10 mouse cellular contexts compared by ENCODE assay signal in the genomic region with DNA sequence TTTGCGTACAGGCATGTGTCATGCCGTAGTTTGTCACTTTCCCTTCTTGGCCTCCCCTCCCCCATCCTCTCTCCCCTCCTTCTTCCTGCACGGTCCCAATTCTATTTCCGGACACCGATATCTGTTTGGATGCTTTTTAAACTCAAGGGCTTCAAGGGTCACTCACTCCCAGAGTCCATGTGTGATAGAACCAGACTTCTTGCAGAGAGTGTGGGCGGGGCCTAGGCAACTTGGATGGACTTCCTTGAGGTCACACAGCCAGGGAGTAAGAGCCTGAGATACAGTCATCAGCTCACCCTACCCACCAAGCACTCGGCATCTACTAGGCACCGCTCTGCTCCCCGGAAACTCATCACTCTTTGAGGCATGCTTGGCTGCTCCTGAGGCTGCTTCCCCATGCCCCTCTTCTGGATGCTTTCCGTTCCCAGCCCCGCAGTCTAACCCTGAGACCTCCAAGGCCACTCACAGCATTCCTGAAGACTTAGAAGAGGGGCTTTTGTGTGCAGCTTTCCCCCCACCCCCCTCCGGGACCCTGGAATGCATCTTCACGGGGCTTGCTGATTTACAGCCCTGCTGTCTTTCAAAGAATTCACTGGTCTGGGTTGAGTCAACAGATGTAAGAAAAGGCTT. TPM values are rescaled to one million over a fixed set of nuclear protein-coding genes. Genes with fewer than 3 reads are reported as not detected.
DNase-seq lines count a peak whose midpoint lies in the region; ATAC-seq and TF ChIP-seq lines count a peak whose summit lies in the region.
"Had no signal": no experiment of that assay in that cellular context is flagged by ENCODE, and none has a peak within 500 bp of the region (broad histone marks: within the 10 kb centered on the region; RNA-seq: fewer than 3 reads in every experiment).

No protein-coding gene starts in this region.

- ATAC-seq in hindbrain, embryonic 15.5 days (ENCODE audit: low FRiP score, low read depth), result peak; percentile 27; the same call in 1 of the 2 replicates
- ATAC-seq in hindbrain, embryonic 14.5 days (ENCODE audit: low FRiP score), result no peak
- ATAC-seq in heart, embryonic 16.5 days (replicated peaks; ENCODE audit: extremely low read depth, insufficient read depth, low FRiP score), result peak; percentile 85
- peak; percentile 31; the same call in 1 of the 2 replicates for ATAC-seq in lung, postnatal 0 days
- no peak for ATAC-seq in inflammation-experienced regulatory T-cells, adult 6 months
- no peak for ATAC-seq in granulocyte monocyte progenitor cell, adult 5-6 weeks (replicated peaks; ENCODE audit: poor library complexity, severe bottlenecking)
- ATAC-seq: forebrain, embryonic 13.5 days had no signal

- H3K27ac ChIP-seq in hindbrain, embryonic 15.5 days (replicated peaks), result no peak overlapping the region
- no peak overlapping the region for H3K27ac ChIP-seq in hindbrain, embryonic 14.5 days
- peak overlapping the region; percentile 65 for H3K27ac ChIP-seq in heart, embryonic 16.5 days (ENCODE audit: low read length)
- no peak overlapping the region for H3K27ac ChIP-seq in lung, postnatal 0 days (ENCODE audit: low read length)
- H3K27ac ChIP-seq: forebrain, embryonic 13.5 days; liver, embryonic 14.5 days had no signal

- H3K27me3 ChIP-seq in hindbrain, embryonic 15.5 days, result no peaks in the 10 kb centered on the region
- no peaks in the 10 kb centered on the region for H3K27me3 ChIP-seq in hindbrain, embryonic 14.5 days (ENCODE audit: control insufficient read depth, insufficient read depth, low read length)
- no peaks in the 10 kb centered on the region for H3K27me3 ChIP-seq in heart, embryonic 16.5 days (ENCODE audit: control insufficient read depth, insufficient read depth, low read length)
- no peaks in the 10 kb centered on the region for H3K27me3 ChIP-seq in lung, postnatal 0 days (replicated peaks; ENCODE audit: insufficient read depth, low read length)
- H3K27me3 ChIP-seq: forebrain, embryonic 13.5 days had no signal

- H3K4me1 ChIP-seq in hindbrain, embryonic 15.5 days (replicated peaks), result no peaks in the 10 kb centered on the region
- no peaks in the 10 kb centered on the region for H3K4me1 ChIP-seq in hindbrain, embryonic 14.5 days (replicated peaks; ENCODE audit: control insufficient read depth, insufficient read depth, low read length)
- H3K4me1 ChIP-seq in heart, embryonic 16.5 days (ENCODE audit: control insufficient read depth, insufficient read depth, low read length), result peaks cover 18% of the 10 kb centered on the region
- no peaks in the 10 kb centered on the region for H3K4me1 ChIP-seq in lung, postnatal 0 days (ENCODE audit: insufficient read depth, low read depth, low read length)
- H3K4me1 ChIP-seq: forebrain, embryonic 13.5 days had no signal

- no peak overlapping the region for H3K4me2 ChIP-seq in hindbrain, embryonic 15.5 days
- no peak overlapping the region for H3K4me2 ChIP-seq in hindbrain, embryonic 14.5 days (replicated peaks)
- H3K4me2 ChIP-seq in heart, embryonic 16.5 days (ENCODE audit: low read depth, low read length), result peak overlapping the region; percentile 41
- no peak overlapping the region for H3K4me2 ChIP-seq in lung, postnatal 0 days (replicated peaks; ENCODE audit: low read depth, low read length)
- H3K4me2 ChIP-seq: forebrain, embryonic 13.5 days had no signal

- DNase-seq in hindbrain, embryonic 14.5 days (ENCODE audit: low spot score), result no peak
- peak; percentile 72 for DNase-seq in embryo, embryonic 10.5 days (ENCODE audit: low spot score)
- DNase-seq in lung, postnatal 0 days (ENCODE audit: low spot score), result no peak
- no peak for DNase-seq in left cerebral cortex, adult 8-10 months (ENCODE audit: low spot score in 2 of 2)

- TF ChIP-seq EP300 in lung, postnatal 0 days (IDR thresholded peaks at IDR 0.05), result no peak

- WGBS in hindbrain, embryonic 15.5 days, result 38% methylated on average over 13 of the region's 13 CpGs
- WGBS in hindbrain, embryonic 14.5 days, result 37% methylated on average over 13 of the region's 13 CpGs
- WGBS in heart, embryonic 16.5 days, result 25% methylated on average over 13 of the region's 13 CpGs
- 41% methylated on average over 13 of the region's 13 CpGs for WGBS in lung, postnatal 0 days

- no peak for TF ChIP-seq CTCF in lung, postnatal 0 days (IDR thresholded peaks at IDR 0.05)

- H3K9me3 ChIP-seq in hindbrain, embryonic 15.5 days, result peaks cover 6% of the 10 kb centered on the region; the same call in 1 of the 2 replicates
- H3K9me3 ChIP-seq in hindbrain, embryonic 14.5 days (ENCODE audit: control insufficient read depth, low read length), result peaks cover 15% of the 10 kb centered on the region
- peaks cover 10% of the 10 kb centered on the region for H3K9me3 ChIP-seq in heart, embryonic 16.5 days (replicated peaks; ENCODE audit: control insufficient read depth, low read length)
- H3K9me3 ChIP-seq in lung, postnatal 0 days (ENCODE audit: low read length), result 0 out of 2 replicates have a peak, but pooled peaks cover 4% of the 10 kb centered on the region

- H3K9ac ChIP-seq in hindbrain, embryonic 15.5 days, result no peak overlapping the region
- H3K9ac ChIP-seq in hindbrain, embryonic 14.5 days, result no peak overlapping the region
- no peak overlapping the region for H3K9ac ChIP-seq in heart, embryonic 16.5 days (ENCODE audit: low read length)
- no peak overlapping the region for H3K9ac ChIP-seq in lung, postnatal 0 days (replicated peaks; ENCODE audit: low read depth)
- H3K9ac ChIP-seq: forebrain, embryonic 13.5 days; liver, embryonic 14.5 days had no signal

- no peaks in the 10 kb centered on the region for H3K36me3 ChIP-seq in hindbrain, embryonic 15.5 days
- H3K36me3 ChIP-seq in hindbrain, embryonic 14.5 days (replicated peaks; ENCODE audit: control insufficient read depth, insufficient read depth), result no peaks in the 10 kb centered on the region
- H3K36me3 ChIP-seq in heart, embryonic 16.5 days (ENCODE audit: control insufficient read depth, insufficient read depth), result no peaks in the 10 kb centered on the region
- H3K36me3 ChIP-seq in lung, postnatal 0 days (ENCODE audit: insufficient read depth, low read length), result no peaks in the 10 kb centered on the region

- H3K4me3 ChIP-seq in hindbrain, embryonic 15.5 days, result no peak overlapping the region
- H3K4me3 ChIP-seq in hindbrain, embryonic 14.5 days (replicated peaks; ENCODE audit: low read length), result no peak overlapping the region
- H3K4me3 ChIP-seq in heart, embryonic 16.5 days (ENCODE audit: low read length), result no peak overlapping the region
- no peak overlapping the region for H3K4me3 ChIP-seq in lung, postnatal 0 days (ENCODE audit: low read depth, low read length)
- H3K4me3 ChIP-seq: forebrain, embryonic 13.5 days had no signal

RNA-seq across cellular contexts. Expression of a gene that starts 35.1 kb away (rescaled TPM):
- 10.1 and 10.3 TPM in 2 replicates for polyA plus RNA-seq in hindbrain, embryonic 15.5 days (2015; fragmentation: Nextera tagmentation; extraction: Ambion mirVana)
- 9.2 and 10.9 TPM in 2 replicates for polyA plus RNA-seq in hindbrain, embryonic 14.5 days (2014; fragmentation: Nextera tagmentation; extraction: Ambion mirVana)
- 0.15 and 0.32 TPM in 2 replicates for polyA plus RNA-seq in heart, embryonic 16.5 days (2015; fragmentation: Nextera tagmentation; extraction: Ambion mirVana)
- 0.23 TPM in 1 of 2 replicates, not detected in the other for polyA plus RNA-seq in lung, postnatal 0 days (2015; fragmentation: Nextera tagmentation; extraction: Ambion mirVana)
- 10 to 100 TPM in 1 of 3 experiments, 1 to 10 TPM in 2; 2.7 to 11.6 (median 8.5) TPM for polyA plus RNA-seq in inflammation-experienced regulatory T-cells, adult 6 months (2017; shearing (Covaris generic))
- total RNA-seq in left cerebral cortex, adult 8-10 months (2022), result 1 to 10 TPM; 3.9 to 5.8 (median 5.0) TPM
- total RNA-seq in granulocyte monocyte progenitor cell, adult 5-6 weeks (2014; fragmentation: Nextera tagmentation), result 0.67 TPM in 1 of 2 replicates, not detected in the other
- not detected in 2 replicates for total RNA-seq in granulocyte monocyte progenitor cell, adult 5-6 weeks (2017)

Comparison
In these comparisons a context has a peak if more than half of its experiments do, and no peak if none do; other contexts are left out.
1. ATAC-seq: peak in hindbrain, embryonic 15.5 days (single experiment), heart, embryonic 16.5 days (single experiment) and lung, postnatal 0 days (single experiment); none in hindbrain, embryonic 14.5 days (single experiment), inflammation-experienced regulatory T-cells, adult 6 months (single experiment) and granulocyte monocyte progenitor cell, adult 5-6 weeks (single experiment).